Mouse (Mus musculus) v-Abl transformed pro-B cells (cell line): ENCODE results near the gene Fth1.

Experiments used
- in situ Hi-C, 2 experiments: fragments of 400-800 bp; cut with MboI; formaldehyde crosslinking; loops; one replicate each; pipeline ENCODE4 v1.15.1; 2025; ENCODE audit not compliant: unreplicated experiment in 2 of 2

Fth1 gene

GRCm38 (mm10) chr19:9987192-9987591, 6.8 kb downstream of the Fth1 start:
- in situ Hi-C loops = no loop called here

- in situ Hi-C loops = no loop called here
Measured at GRCm38 (mm10) chr19:9987593-9987992, 7.2 kb downstream of the Fth1 start.

GRCm38 (mm10) chr19:9989171-9989883, 8.9 kb downstream of the Fth1 start:
- in situ Hi-C loops = no loop called here

GRCm38 (mm10) chr19:9989884-9990256, 9.5 kb downstream of the Fth1 start:
- in situ Hi-C loops = loop anchor here (5.0 kb wide), 2 partner anchors 73 to 78 kb away; no protein-coding TSS in a partner anchor

- in situ Hi-C loops = loop anchor here (5.0 kb wide), 2 partner anchors 74 to 79 kb away; no protein-coding TSS in a partner anchor
Measured at GRCm38 (mm10) chr19:9991304-9991703, 10.9 kb downstream of the Fth1 start.

GRCm38 (mm10) chr19:9992011-9992958, 11.9 kb downstream of the Fth1 start:
- in situ Hi-C loops = loop anchor here (5.0 kb wide), 2 partner anchors 75 to 80 kb away; no protein-coding TSS in a partner anchor

GRCm38 (mm10) chr19:9993036-9993656, 12.7 kb downstream of the Fth1 start:
- in situ Hi-C loops = loop anchor here (5.0 kb wide), 2 partner anchors 76 to 81 kb away; no protein-coding TSS in a partner anchor

- in situ Hi-C loops = loop anchor here (5.0 kb wide), 2 partner anchors 35 to 100 kb away; no protein-coding TSS in a partner anchor
Measured at GRCm38 (mm10) chr19:9997204-9998062, 17.0 kb downstream of the Fth1 start.

- in situ Hi-C loops = loop anchor here (5.0 kb wide), 2 partner anchors 34 to 99 kb away; no protein-coding TSS in a partner anchor
Measured at GRCm38 (mm10) chr19:9998063-9998416, 17.6 kb downstream of the Fth1 start.

- in situ Hi-C loops = loop anchor here (5.0 kb wide), 2 partner anchors 33 to 98 kb away; no protein-coding TSS in a partner anchor
Measured at GRCm38 (mm10) chr19:9998736-9999486, 18.5 kb downstream of the Fth1 start.

- in situ Hi-C loops = loop anchor here (5.0 to 10.0 kb wide), 3 partner anchors 197 to 434 kb away; partner anchors contain the start of genes Fen1 (in 1 of the 2) and Tmem258 (in 1 of the 2)
Measured at GRCm38 (mm10) chr19:10000330-10000729, 19.9 kb downstream of the Fth1 start.

GRCm38 (mm10) chr19:10001206-10001969, 21.0 kb downstream of the Fth1 start, which contains the start of the genes Best1 and Rab3il1:
Gene Best1, minus strand, starts transcription at chr19:10001633.
Gene Rab3il1, plus strand, starts transcription at chr19:10001669.
- in situ Hi-C loops = loop anchor here (5.0 to 10.0 kb wide), 3 partner anchors 196 to 433 kb away; partner anchors contain the start of genes Fen1 (in 1 of the 2) and Tmem258 (in 1 of the 2)

- in situ Hi-C loops = loop anchor here (5.0 to 10.0 kb wide), 3 partner anchors 194 to 431 kb away; partner anchors contain the start of genes Fen1 (in 1 of the 2) and Tmem258 (in 1 of the 2)
Measured at GRCm38 (mm10) chr19:10003696-10004095, 23.3 kb downstream of the Fth1 start.

- in situ Hi-C loops = no loop called here
Measured at GRCm38 (mm10) chr19:10011408-10011807, 31.0 kb downstream of the Fth1 start.

GRCm38 (mm10) chr19:10012827-10013278, 32.5 kb downstream of the Fth1 start:
- in situ Hi-C loops = no loop called here

- in situ Hi-C loops = no loop called here
Measured at GRCm38 (mm10) chr19:10013348-10013747, 33.0 kb downstream of the Fth1 start.

- in situ Hi-C loops = no loop called here
Measured at GRCm38 (mm10) chr19:10013913-10014312, 33.5 kb downstream of the Fth1 start.

- in situ Hi-C loops = no loop called here
Measured at GRCm38 (mm10) chr19:10014824-10015223, 34.4 kb downstream of the Fth1 start.
